Mouse (Mus musculus) midbrain, embryonic 15.5 days (tissue): ENCODE measurements at regions not wholly inside any gene's neighbourhood (a gene's known extent, or its start where the extent isn't known, plus 50 kb on each side); places are given as distances from the start of the nearest gene placed in this dataset.
"Not testable (repeated sequence)": the region's sequence is repeated elsewhere in the genome, so short reads cannot be mapped to it uniquely, and the experiment has no call there.

Experiments
- ATAC-seq: fragments of 200-750 bp; cut with Nextera tagmentation; replicated peaks from 2 replicates; pipeline ENCODE4 v1.8.0; 2017; ENCODE audit warnings: moderate TSS enrichment
- H3K27ac ChIP-seq: fragments of 300-500 bp; sonication (generic); 2 replicates; pipeline ENCODE4 v1.5.1; 2015; ENCODE audit warnings: mild to moderate bottlenecking, inconsistent platforms
- H3K27me3 ChIP-seq: fragments of 300-500 bp; sonication (generic); replicated peaks from 2 replicates; pipeline ENCODE4 v1.6.1; 2015; ENCODE audit warnings: inconsistent platforms
- H3K36me3 ChIP-seq: fragments of 300-500 bp; sonication (generic); replicated peaks from 2 replicates; pipeline ENCODE4 v1.6.1; 2015; ENCODE audit warnings: inconsistent platforms
- H3K4me1 ChIP-seq: fragments of 300-500 bp; sonication (generic); 2 replicates; pipeline ENCODE4 v1.6.1; 2015; ENCODE audit warnings: inconsistent platforms
- H3K4me2 ChIP-seq: fragments of 300-500 bp; sonication (generic); 2 replicates; pipeline ENCODE4 v1.6.1; 2015; ENCODE audit warnings: inconsistent platforms, mild to moderate bottlenecking, moderate library complexity
- H3K4me3 ChIP-seq: fragments of 300-500 bp; sonication (generic); 2 replicates; pipeline ENCODE4 v1.5.1; 2015; ENCODE audit warnings: mild to moderate bottlenecking, inconsistent platforms
- H3K9ac ChIP-seq: fragments of 300-500 bp; sonication (generic); 2 replicates; pipeline ENCODE4 v1.6.1; 2015; ENCODE audit warnings: mild to moderate bottlenecking, inconsistent platforms
- H3K9me3 ChIP-seq: fragments of 300-500 bp; sonication (generic); 2 replicates; pipeline ENCODE4 v1.6.1; 2016; ENCODE audit warnings: inconsistent platforms
- WGBS: fragments of 180-500 bp; shearing (Covaris S2); methylation state at CpG from one replicate; pipeline ENCODE4 v1.1.7; 2015; ENCODE audit warnings: mixed read lengths; 5-methylcytosine and 5-hydroxymethylcytosine counted together

- not testable (repeated sequence) for H3K4me1 ChIP-seq, H3K9ac ChIP-seq, H3K27me3 ChIP-seq, H3K4me3 ChIP-seq, H3K9me3 ChIP-seq, H3K36me3 ChIP-seq, H3K4me2 ChIP-seq, ATAC-seq, H3K27ac ChIP-seq
- 37% methylated on average over 4 of the region's 4 CpGs for WGBS
These were observed 140.3 kb downstream of the Sptssa start for GRCm38 (mm10) chr12:54516039-54516438.

- no peak overlapping the region for H3K4me2 ChIP-seq
- H3K9ac ChIP-seq, result no peak overlapping the region
- WGBS, result 35% methylated on average over 6 of the region's 6 CpGs
- H3K27ac ChIP-seq, result no peak overlapping the region
- no peak overlapping the region for H3K4me3 ChIP-seq
- H3K9me3 ChIP-seq, result no peaks in the 10 kb centered on the region
- H3K4me1 ChIP-seq, result 0 out of 2 replicates have a peak, but pooled peaks cover 2% of the 10 kb centered on the region
- no peaks in the 10 kb centered on the region for H3K27me3 ChIP-seq
- H3K36me3 ChIP-seq, result no peaks in the 10 kb centered on the region
- ATAC-seq, result no peak
These were observed 146.5 kb downstream of the Sptssa start for GRCm38 (mm10) chr12:54509903-54510302.

GRCm38 (mm10) chr12:54502775-54503174 lies 153.6 kb downstream of the Sptssa start:
- WGBS, result 92% methylated on average over 7 of the region's 7 CpGs
- Histone ChIP-seq H3K9me3 (no peaks in the 10 kb centered on the region), H3K4me1 (no peaks in the 10 kb centered on the region), H3K27ac (no peak overlapping the region), H3K4me2 (no peak overlapping the region), H3K9ac (no peak overlapping the region), H3K36me3 (no peaks in the 10 kb centered on the region), H3K4me3 (no peak overlapping the region), H3K27me3 (no peaks in the 10 kb centered on the region)
- ATAC-seq, result no peak

GRCm38 (mm10) chr12:54499963-54500362 lies 156.4 kb downstream of the Sptssa start:
- WGBS, result 76% methylated on average over 3 of the region's 3 CpGs
- Histone ChIP-seq H3K4me2 (no peak overlapping the region), H3K9ac (no peak overlapping the region), H3K4me1 (no peaks in the 10 kb centered on the region), H3K4me3 (no peak overlapping the region), H3K36me3 (no peaks in the 10 kb centered on the region), H3K27ac (no peak overlapping the region), H3K9me3 (no peaks in the 10 kb centered on the region), H3K27me3 (no peaks in the 10 kb centered on the region)
- ATAC-seq, result no peak

GRCm38 (mm10) chr12:54495701-54496374 lies 160.5 kb downstream of the Sptssa start:
- ATAC-seq, result no peak
- Histone ChIP-seq H3K4me3 (no peak overlapping the region), H3K27ac (no peak overlapping the region), H3K4me2 (no peak overlapping the region), H3K9me3 (no peaks in the 10 kb centered on the region), H3K36me3 (no peaks in the 10 kb centered on the region), H3K9ac (no peak overlapping the region), H3K4me1 (no peaks in the 10 kb centered on the region), H3K27me3 (peaks cover 4% of the 10 kb centered on the region)
- 76% methylated on average over 4 of the region's 4 CpGs for WGBS

GRCm38 (mm10) chr12:54494756-54495375 lies 161.5 kb downstream of the Sptssa start:
- Histone ChIP-seq H3K36me3 (no peaks in the 10 kb centered on the region), H3K4me1 (no peaks in the 10 kb centered on the region), H3K4me3 (no peak overlapping the region), H3K9ac (no peak overlapping the region), H3K9me3 (no peaks in the 10 kb centered on the region), H3K27me3 (peaks cover 4% of the 10 kb centered on the region), H3K4me2 (no peak overlapping the region), H3K27ac (no peak overlapping the region)
- no peak for ATAC-seq
- WGBS, result 89% methylated on average over 7 of the region's 7 CpGs

- no peaks in the 10 kb centered on the region for H3K4me1 ChIP-seq
- H3K4me2 ChIP-seq, result no peak overlapping the region
- no peak overlapping the region for H3K9ac ChIP-seq
- no peak overlapping the region for H3K27ac ChIP-seq
- ATAC-seq, result no peak
- 47% methylated on average over 10 of the region's 10 CpGs for WGBS
- no peaks in the 10 kb centered on the region for H3K9me3 ChIP-seq
- H3K27me3 ChIP-seq, result peaks cover 4% of the 10 kb centered on the region
- no peaks in the 10 kb centered on the region for H3K36me3 ChIP-seq
- H3K4me3 ChIP-seq, result no peak overlapping the region
These were observed 163.6 kb downstream of the Sptssa start for GRCm38 (mm10) chr12:54492737-54493136.

GRCm38 (mm10) chr12:54490460-54490859 lies 165.9 kb downstream of the Sptssa start:
- Histone ChIP-seq H3K9me3 (no peaks in the 10 kb centered on the region), H3K4me1 (no peaks in the 10 kb centered on the region), H3K9ac (no peak overlapping the region), H3K4me3 (no peak overlapping the region), H3K36me3 (no peaks in the 10 kb centered on the region), H3K27ac (no peak overlapping the region), H3K4me2 (no peak overlapping the region), H3K27me3 (peaks cover 4% of the 10 kb centered on the region)
- 90% methylated on average over 2 of the region's 2 CpGs for WGBS
- no peak for ATAC-seq

- 4% methylated on average over 8 of the region's 8 CpGs for WGBS
- Histone ChIP-seq H3K36me3 (no peaks in the 10 kb centered on the region), H3K9me3 (no peaks in the 10 kb centered on the region), H3K9ac (no peak overlapping the region), H3K27ac (no peak overlapping the region), H3K27me3 (peaks cover 4% of the 10 kb centered on the region), H3K4me1 (no peaks in the 10 kb centered on the region; the same call in 1 of the 2 replicates), H3K4me3 (no peak overlapping the region), H3K4me2 (no peak overlapping the region)
- ATAC-seq, result peak; percentile 70
These were observed 166.7 kb downstream of the Sptssa start for GRCm38 (mm10) chr12:54489675-54490074.

- WGBS, result 94% methylated on average over 4 of the region's 4 CpGs
- Histone ChIP-seq H3K4me1 (no peaks in the 10 kb centered on the region; the same call in 1 of the 2 replicates), H3K9me3 (no peaks in the 10 kb centered on the region), H3K9ac (no peak overlapping the region), H3K36me3 (no peaks in the 10 kb centered on the region), H3K4me3 (no peak overlapping the region), H3K27me3 (peaks cover 4% of the 10 kb centered on the region), H3K4me2 (no peak overlapping the region), H3K27ac (no peak overlapping the region)
- no peak for ATAC-seq
These were observed 168.7 kb downstream of the Sptssa start for GRCm38 (mm10) chr12:54487689-54488088.

GRCm38 (mm10) chr12:54482020-54482419 lies 174.4 kb downstream of the Sptssa start:
- no peaks in the 10 kb centered on the region for H3K9me3 ChIP-seq
- H3K36me3 ChIP-seq, result no peaks in the 10 kb centered on the region
- no peak overlapping the region for H3K4me3 ChIP-seq
- 75% methylated on average over 4 of the region's 4 CpGs for WGBS
- ATAC-seq, result no peak
- H3K4me1 ChIP-seq, result no peaks in the 10 kb centered on the region; the same call in 1 of the 2 replicates
- no peak overlapping the region for H3K27ac ChIP-seq
- H3K9ac ChIP-seq, result no peak overlapping the region
- no peak overlapping the region for H3K4me2 ChIP-seq
- H3K27me3 ChIP-seq, result no peaks in the 10 kb centered on the region

- no peak overlapping the region for H3K9ac ChIP-seq
- 76% methylated on average over 1 of the region's 1 CpGs for WGBS
- no peak for ATAC-seq
These were observed 176.5 kb downstream of the Sptssa start for GRCm38 (mm10) chr12:54479841-54480240.

GRCm38 (mm10) chr12:54472881-54473280 lies 183.5 kb downstream of the Sptssa start:
- Histone ChIP-seq H3K4me1 (no peaks in the 10 kb centered on the region), H3K9ac (no peak overlapping the region), H3K27me3 (no peaks in the 10 kb centered on the region), H3K9me3 (no peaks in the 10 kb centered on the region), H3K27ac (no peak overlapping the region), H3K36me3 (no peaks in the 10 kb centered on the region), H3K4me3 (no peak overlapping the region), H3K4me2 (no peak overlapping the region)
- ATAC-seq, result no peak
- WGBS, result 86% methylated on average over 5 of the region's 5 CpGs

More at GRCm38 (mm10) chr12:54479841-54480240, 176.5 kb downstream of the Sptssa start:
- Histone ChIP-seq H3K36me3 (no peaks in the 10 kb centered on the region), H3K27me3 (no peaks in the 10 kb centered on the region), H3K4me3 (no peak overlapping the region), H3K27ac (no peak overlapping the region), H3K9me3 (no peaks in the 10 kb centered on the region), H3K4me1 (no peaks in the 10 kb centered on the region; the same call in 1 of the 2 replicates), H3K4me2 (no peak overlapping the region)
